Mouse (Mus musculus) kidney, adult 10 weeks (tissue): ENCODE measurements around the gene Vmn1r212. TPM values are rescaled to one million over a fixed set of nuclear protein-coding genes. Genes with fewer than 3 reads are reported as not detected.

Experiments
- polyA plus RNA-seq: library from polyadenylated mRNA; stranded (reverse); fragments of 350-450 nt; fragmentation: Illumina TruSeq; extraction: RNeasy Lipid Tissue Mini Kit (QIAGEN cat#74804); gene quantifications from one replicate; pipeline ENCODE4 v1.2.3, GENCODE M21; 2014; ENCODE audit warnings: low read depth, low replicate concordance

Vmn1r212 gene
- not detected for polyA plus RNA-seq

DNA sequence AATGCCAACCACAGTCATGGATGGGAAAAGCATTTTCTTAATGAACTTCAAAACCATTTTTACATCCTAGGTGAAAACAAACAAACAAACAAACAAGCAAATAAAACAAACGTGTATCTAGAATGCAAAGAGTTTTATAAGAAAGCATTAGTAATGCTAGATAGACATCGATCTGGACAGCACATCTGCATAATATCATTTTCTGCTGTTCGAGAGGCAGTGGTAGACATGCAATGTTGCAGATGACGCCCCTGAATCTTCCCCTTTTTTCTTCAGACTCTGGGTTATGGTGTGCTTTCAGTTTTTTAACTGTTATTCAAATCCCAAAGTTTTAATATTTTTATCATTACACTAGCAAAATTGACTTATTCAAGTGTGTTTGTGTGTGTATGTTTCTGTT, at the start of gene Vmn1r212:
Gene Vmn1r212, minus strand, starts transcription at position 101 of the 400 bp plus-strand sequence.

DNA sequence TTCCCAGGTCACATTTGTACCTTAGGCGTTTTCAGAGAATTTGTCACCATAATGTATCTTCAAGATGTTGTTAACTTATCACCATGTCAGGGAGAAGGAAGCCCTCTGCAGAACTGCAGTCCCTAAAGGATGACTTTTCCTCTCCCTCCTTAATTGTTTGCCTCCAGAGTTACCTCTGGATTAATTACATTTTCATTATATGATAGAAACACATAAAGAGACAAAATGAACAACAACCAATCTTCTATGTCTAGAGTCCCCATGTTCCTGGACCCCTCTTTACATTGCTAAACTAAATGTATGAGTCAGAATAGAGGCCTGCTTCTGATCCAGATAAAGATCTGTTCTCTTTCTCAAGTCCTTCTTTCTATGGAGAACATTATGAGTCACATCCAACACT, 26.5 kb downstream of the Vmn1r212 start, which contains the start of gene Vmn1r211:
Gene Vmn1r211, minus strand, starts transcription at position 101 of the 400 bp plus-strand sequence.

Other genes with a start within 250 kb of the Vmn1r212 start
- gene Vmn1r207-ps, start 154.6 kb downstream of the Vmn1r212 start, polyA plus RNA-seq = not detected
- gene Vmn1r208, start 106.8 kb downstream of the Vmn1r212 start, polyA plus RNA-seq = not detected
- not detected for gene Vmn1r209, start 74.5 kb downstream of the Vmn1r212 start, polyA plus RNA-seq
- not detected for gene Vmn1r210, start 52.9 kb downstream of the Vmn1r212 start, polyA plus RNA-seq
- not detected for gene Vmn1r211, start 26.6 kb downstream of the Vmn1r212 start, polyA plus RNA-seq
- gene Vmn1r213, start 123.5 kb upstream of the Vmn1r212 start, polyA plus RNA-seq = not detected
- not detected for gene Vmn1r214, start 146.2 kb upstream of the Vmn1r212 start, polyA plus RNA-seq
- gene Vmn1r215, start 183.8 kb upstream of the Vmn1r212 start, polyA plus RNA-seq = not detected
- not detected for gene Vmn1r217, start 234.0 kb upstream of the Vmn1r212 start, polyA plus RNA-seq
- gene Vmn1r218, start 248.9 kb upstream of the Vmn1r212 start, polyA plus RNA-seq = not detected